Mouse (Mus musculus) liver, adult 2 months (tissue): ENCODE measurements around the gene Rarres2.

ENCODE experiments used
- CTCF ChIP-seq: fragments of 200-500 bp; IDR thresholded peaks from 2 replicates; pipeline ENCODE4 v1.5.1; 2011; ENCODE audit warnings: low read depth, low read length, control low read depth
- POLR2A ChIP-seq: fragments of 200-500 bp; IDR thresholded peaks from 2 replicates; pipeline ENCODE4 v1.6.1; 2011; ENCODE audit warnings: low read length, control low read depth; ENCODE audit not compliant: insufficient read depth; ENCODE audit errors: extremely low read depth

- TF ChIP-seq POLR2A (no peak), CTCF (no peak)
These were observed 41.7 kb downstream of the Rarres2 start for GRCm38 (mm10) chr6:48530862-48531261.
